Mouse (Mus musculus) lung, embryonic 14.5 days (tissue): ENCODE results near the gene Gsto2. TPM values are rescaled to one million over a fixed set of nuclear protein-coding genes. Genes with fewer than 3 reads are reported as not detected.

Experiments
- ATAC-seq: fragments of 200-750 bp; cut with Nextera tagmentation; 2 replicates; pipeline ENCODE4 v1.8.0; 2017; ENCODE audit warnings: mild to moderate bottlenecking, moderate TSS enrichment, moderate library complexity; ENCODE audit not compliant: insufficient read depth
- DNase-seq: peaks from one replicate; pipeline ENCODE4 v3.0.0-alpha.2; 2015
- H3K27ac ChIP-seq: fragments of 300-500 bp; sonication (generic); 2 replicates; pipeline ENCODE4 v1.5.1; 2014; ENCODE audit warnings: low read depth, mild to moderate bottlenecking, moderate library complexity
- H3K27me3 ChIP-seq: fragments of 300-500 bp; sonication (generic); 2 replicates; pipeline ENCODE4 v1.6.1; 2014; ENCODE audit warnings: low read length, control low read depth; ENCODE audit not compliant: insufficient read depth
- H3K36me3 ChIP-seq: fragments of 300-500 bp; sonication (generic); 2 replicates; pipeline ENCODE4 v1.6.1; 2014; ENCODE audit warnings: control low read depth; ENCODE audit not compliant: insufficient read depth
- H3K4me1 ChIP-seq: fragments of 300-500 bp; sonication (generic); 2 replicates; pipeline ENCODE4 v1.6.1; 2014; ENCODE audit warnings: antibody characterized with exemption, control low read depth; ENCODE audit not compliant: insufficient read depth
- H3K4me2 ChIP-seq: fragments of 300-500 bp; sonication (generic); 2 replicates; pipeline ENCODE4 v1.6.1; 2014; ENCODE audit warnings: mild to moderate bottlenecking
- H3K4me3 ChIP-seq: fragments of 300-500 bp; sonication (generic); 2 replicates; pipeline ENCODE4 v1.5.1; 2014; ENCODE audit warnings: low read depth, low read length
- H3K9ac ChIP-seq: fragments of 300-500 bp; sonication (generic); 2 replicates; pipeline ENCODE4 v1.6.1; 2014
- H3K9me3 ChIP-seq: fragments of 300-500 bp; sonication (generic); 2 replicates; pipeline ENCODE4 v1.6.1; 2016; ENCODE audit warnings: low read depth, low read length, control low read depth
- CTCF ChIP-seq: IDR thresholded peaks from 2 replicates; pipeline ENCODE4 v1.5.1; 2016; ENCODE audit warnings: antibody characterized with exemption, low read depth
- WGBS: fragments of 180-500 bp; shearing (Covaris S2); extraction: QIAGEN DNeasy Blood & Tissue Kit; methylation state at CpG from one replicate; pipeline ENCODE4 v1.1.7; 2014; 5-methylcytosine and 5-hydroxymethylcytosine counted together
- polyA plus RNA-seq: library from polyadenylated mRNA; unstranded; fragments of >200 nt; fragmentation: Nextera tagmentation; extraction: Ambion mirVana; gene quantifications from 2 replicates; pipeline ENCODE4 v1.2.1, GENCODE M21; 2014

The Gsto2 gene
- polyA plus RNA-seq, 1 experiment from 2014 or later, result 1.4 TPM

DNA sequence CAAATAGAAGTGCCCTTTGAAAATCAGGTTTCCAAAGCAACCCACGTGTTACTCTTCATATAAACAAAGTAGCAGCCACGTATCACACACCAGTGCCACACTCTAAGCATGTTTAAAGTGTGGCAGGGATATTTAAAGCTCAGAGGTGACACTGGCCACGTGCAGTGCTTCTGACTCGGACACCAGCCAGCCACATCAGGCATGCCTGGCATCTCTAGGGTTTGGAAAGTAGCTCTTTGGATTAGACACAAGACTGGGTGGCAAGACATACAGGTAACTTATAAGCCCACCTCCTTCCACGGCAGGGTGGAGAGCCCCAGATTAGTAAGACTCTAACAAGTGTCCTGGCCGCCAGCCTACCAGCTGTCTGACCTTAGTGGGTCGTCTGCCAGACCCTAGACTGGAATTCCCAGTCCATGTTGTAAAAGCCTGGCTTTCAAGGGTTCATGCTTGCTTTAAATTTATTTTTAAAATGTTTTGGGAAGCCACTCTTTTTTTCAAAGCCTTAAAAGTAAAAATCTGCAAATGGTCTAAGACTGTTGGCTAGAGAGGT, 19.9 kb downstream of the Gsto2 start:
- ATAC-seq (no peak), DNase-seq (no peak)
- 47% methylated on average over 7 of the region's 7 CpGs for WGBS

DNA sequence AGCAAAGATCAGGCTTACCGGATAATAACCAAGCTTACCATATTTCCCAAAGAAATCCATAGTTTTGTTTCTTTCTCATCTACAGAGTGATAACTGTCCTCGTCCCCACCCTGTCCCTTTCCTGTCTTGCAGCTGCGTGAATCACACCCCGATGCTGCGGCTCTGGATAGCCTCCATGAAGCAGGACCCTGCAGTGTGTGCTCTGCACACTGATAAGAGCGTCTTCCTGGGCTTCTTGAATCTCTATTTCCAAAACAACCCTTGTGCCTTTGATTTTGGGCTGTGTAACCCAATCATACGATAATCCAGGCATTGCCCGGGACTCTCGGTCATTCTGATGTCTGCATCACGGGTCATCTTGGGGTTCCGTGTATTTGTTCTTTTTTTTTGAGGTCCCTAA, 20.6 kb downstream of the Gsto2 start:
- H3K36me3 ChIP-seq, result no peaks in the 10 kb centered on the region
- H3K9ac ChIP-seq, result no peak overlapping the region; the same call in 1 of the 2 replicates
- H3K9me3 ChIP-seq, result no peaks in the 10 kb centered on the region
- no peaks in the 10 kb centered on the region for H3K27me3 ChIP-seq
- no peak for TF ChIP-seq CTCF
- H3K4me3 ChIP-seq, result no peak overlapping the region
- ATAC-seq (no peak), DNase-seq (no peak)
- H3K4me1 ChIP-seq, result peaks cover 24% of the 10 kb centered on the region
- no peak overlapping the region for H3K4me2 ChIP-seq
- H3K27ac ChIP-seq, result no peak overlapping the region
- WGBS, result 51% methylated on average over 11 of the region's 11 CpGs

More for the DNA sequence above, 19.9 kb downstream of the Gsto2 start:
- Histone ChIP-seq H3K27ac (no peak overlapping the region), H3K27me3 (no peaks in the 10 kb centered on the region), H3K4me3 (no peak overlapping the region), H3K4me1 (peaks cover 19% of the 10 kb centered on the region), H3K36me3 (no peaks in the 10 kb centered on the region), H3K9me3 (no peaks in the 10 kb centered on the region), H3K9ac (no peak overlapping the region), H3K4me2 (no peak overlapping the region)
- no peak for TF ChIP-seq CTCF

DNA sequence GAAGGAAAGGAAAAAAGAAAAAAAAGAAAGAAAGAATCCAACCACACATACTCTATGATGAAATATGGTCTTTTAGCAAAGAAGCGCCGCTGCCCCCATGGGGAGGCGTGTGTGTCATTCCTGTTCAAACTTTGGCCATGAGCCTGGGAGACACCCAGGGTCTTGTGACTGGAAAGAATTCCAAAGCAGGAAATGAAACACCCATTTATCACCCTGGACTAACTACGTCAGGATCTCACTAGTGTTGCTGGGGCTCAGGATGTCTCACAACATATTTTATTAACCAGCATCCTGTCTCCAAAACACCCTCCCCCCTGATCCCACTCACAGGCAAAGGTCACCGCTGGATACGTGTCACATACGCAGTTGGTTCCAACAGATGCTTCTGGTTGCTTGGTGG, 21.3 kb downstream of the Gsto2 start:
- ATAC-seq (peak; percentile 49), DNase-seq (peak; percentile 93)
- no peaks in the 10 kb centered on the region for H3K27me3 ChIP-seq
- H3K4me3 ChIP-seq, result no peak overlapping the region
- H3K4me2 ChIP-seq, result no peak overlapping the region
- H3K9me3 ChIP-seq, result no peaks in the 10 kb centered on the region
- TF ChIP-seq CTCF, result no peak
- 25% methylated on average over 7 of the region's 7 CpGs for WGBS
- H3K9ac ChIP-seq, result no peak overlapping the region
- peaks cover 31% of the 10 kb centered on the region for H3K4me1 ChIP-seq
- H3K36me3 ChIP-seq, result no peaks in the 10 kb centered on the region
- H3K27ac ChIP-seq, result no peak overlapping the region

DNA sequence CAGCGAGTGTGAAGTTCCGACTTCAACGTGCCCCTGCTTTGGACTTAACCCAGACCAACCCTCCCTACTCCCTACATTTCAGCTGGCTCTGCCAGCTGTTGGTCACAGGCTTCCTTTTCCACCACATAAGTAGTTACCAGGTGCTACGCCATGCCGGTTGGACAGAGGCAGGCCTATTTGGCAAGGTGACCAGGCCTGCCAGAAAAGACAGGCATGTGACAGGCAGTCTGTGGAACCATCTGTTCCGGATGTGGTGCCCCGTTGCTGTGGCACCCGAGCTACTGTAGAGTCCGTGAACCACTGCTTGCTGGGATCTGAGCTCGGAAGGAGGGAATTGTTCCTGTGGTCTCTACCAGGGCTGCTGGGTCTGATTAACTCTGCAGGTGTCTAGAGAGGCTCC, 22.1 kb downstream of the Gsto2 start:
- no peak for DNase-seq
- H3K27ac ChIP-seq, result no peak overlapping the region
- H3K4me3 ChIP-seq, result no peak overlapping the region
- H3K36me3 ChIP-seq, result no peaks in the 10 kb centered on the region
- no peak overlapping the region for H3K9ac ChIP-seq
- WGBS, result 82% methylated on average over 10 of the region's 10 CpGs
- peaks cover 38% of the 10 kb centered on the region for H3K4me1 ChIP-seq
- H3K27me3 ChIP-seq, result no peaks in the 10 kb centered on the region
- no peaks in the 10 kb centered on the region for H3K9me3 ChIP-seq
- ATAC-seq, result no peak
- TF ChIP-seq CTCF, result no peak
- H3K4me2 ChIP-seq, result no peak overlapping the region

DNA sequence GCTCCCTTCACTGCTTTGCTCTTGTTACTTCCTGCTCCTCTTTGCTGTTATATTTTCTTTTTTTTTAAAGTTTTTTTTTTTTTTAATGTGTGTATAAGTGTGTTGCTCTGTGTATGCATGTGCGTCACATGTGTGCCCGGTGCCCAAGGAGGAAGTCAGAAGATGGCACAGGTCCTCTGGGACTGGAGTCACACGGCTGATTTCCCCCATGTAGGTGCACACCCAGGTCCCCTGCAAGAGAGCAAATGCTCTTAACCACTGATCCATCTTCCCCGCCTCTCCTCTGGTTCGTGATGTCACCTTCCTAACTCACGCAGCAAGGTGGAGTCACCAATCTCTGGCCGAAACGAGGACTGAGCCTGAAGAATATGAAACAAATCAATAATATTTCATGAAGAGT, 22.7 kb downstream of the Gsto2 start:
- H3K4me3 ChIP-seq, result no peak overlapping the region
- H3K27ac ChIP-seq, result no peak overlapping the region
- no peak for ATAC-seq
- H3K9ac ChIP-seq, result no peak overlapping the region
- H3K36me3 ChIP-seq, result no peaks in the 10 kb centered on the region
- no peak for TF ChIP-seq CTCF
- no peaks in the 10 kb centered on the region for H3K27me3 ChIP-seq
- no peak for DNase-seq
- WGBS, result 90% methylated on average over 8 of the region's 8 CpGs
- H3K4me1 ChIP-seq, result peaks cover 40% of the 10 kb centered on the region
- no peak overlapping the region for H3K4me2 ChIP-seq
- no peaks in the 10 kb centered on the region for H3K9me3 ChIP-seq

DNA sequence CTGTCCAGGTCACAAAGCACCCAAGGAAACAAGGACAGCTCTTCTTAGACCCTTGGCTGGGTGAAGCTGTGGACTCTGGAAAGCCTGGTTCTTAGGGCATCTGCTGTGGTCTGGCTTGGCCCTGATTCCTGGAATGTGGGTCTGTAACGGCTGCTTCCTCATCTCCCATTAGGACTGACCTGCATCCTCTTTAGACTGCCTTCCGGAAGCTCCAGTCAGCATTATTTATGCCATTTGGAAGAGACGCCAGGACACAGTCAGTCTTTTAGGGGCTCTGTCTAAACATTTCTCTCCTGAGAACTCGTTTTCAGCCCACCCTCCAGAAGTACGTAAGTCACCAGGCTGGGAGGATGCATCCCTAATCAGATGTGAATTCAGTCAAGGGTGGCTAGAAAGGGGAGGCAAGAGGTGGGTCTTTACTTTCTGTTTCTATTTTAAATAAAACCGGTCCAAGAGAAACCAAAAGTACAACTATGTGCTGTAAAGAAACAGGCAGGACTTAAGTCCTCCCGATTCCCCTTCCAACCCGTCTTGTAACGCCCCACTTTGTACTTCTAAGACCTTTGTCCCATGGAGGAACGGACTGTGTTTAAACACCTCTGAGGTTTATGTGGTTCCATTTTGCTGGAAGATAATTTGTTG, 25.3 kb downstream of the Gsto2 start:
- peak; percentile 52; the same call in 1 of the 2 replicates for ATAC-seq
- Histone ChIP-seq H3K9ac (no peak overlapping the region; the same call in 1 of the 2 replicates), H3K9me3 (no peaks in the 10 kb centered on the region), H3K4me3 (no peak overlapping the region), H3K27ac (peak overlapping the region; percentile 79), H3K36me3 (peaks cover 16% of the 10 kb centered on the region), H3K4me2 (peak overlapping the region; percentile 36), H3K4me1 (peaks cover 37% of the 10 kb centered on the region), H3K27me3 (no peaks in the 10 kb centered on the region)
- TF ChIP-seq CTCF, result no peak
- WGBS, result 33% methylated on average over 10 of the region's 10 CpGs
- DNase-seq, result peak; percentile 74

DNA sequence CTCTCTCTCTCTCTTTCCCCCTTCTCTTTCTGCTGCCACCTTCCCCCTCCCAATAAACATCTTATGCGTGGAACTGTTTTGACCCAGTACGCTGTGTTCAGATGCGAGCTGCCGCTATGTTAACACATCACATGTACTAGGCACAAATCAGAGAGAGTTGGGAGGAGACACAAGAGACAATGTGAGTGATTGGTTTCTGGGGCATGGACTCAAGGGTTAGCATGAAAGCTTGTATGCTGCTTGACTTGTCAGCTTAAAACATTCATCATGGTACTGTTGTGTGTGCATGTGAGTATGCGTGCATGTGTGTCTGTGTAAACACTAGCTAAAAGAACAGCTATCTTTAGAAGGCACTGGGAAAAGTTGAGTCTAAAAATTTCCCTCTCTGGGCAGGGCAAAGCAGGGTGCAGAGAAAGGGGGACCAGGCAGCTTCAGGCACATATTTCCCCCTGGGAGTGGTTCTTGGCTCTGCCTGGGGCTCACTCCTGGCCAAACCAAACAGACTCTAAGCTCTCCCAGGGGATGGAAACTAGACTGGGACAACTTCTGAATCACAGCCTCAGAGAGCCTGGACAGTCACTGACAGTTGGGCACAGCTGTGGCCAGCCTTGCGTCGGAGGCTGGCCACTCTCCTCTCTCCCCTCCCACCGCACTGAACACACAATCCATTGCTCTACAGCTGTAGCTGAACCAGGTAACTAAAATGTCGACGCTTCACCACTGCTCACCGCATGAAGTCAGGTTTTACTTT, 26.4 kb downstream of the Gsto2 start:
- H3K4me2 ChIP-seq, result peak overlapping the region; percentile 36; the same call in 1 of the 2 replicates
- H3K27ac ChIP-seq, result peak overlapping the region; percentile 55
- H3K9ac ChIP-seq, result no peak overlapping the region
- ATAC-seq, result peak; percentile 57
- no peak overlapping the region for H3K4me3 ChIP-seq
- peaks cover 27% of the 10 kb centered on the region for H3K36me3 ChIP-seq
- no peak for TF ChIP-seq CTCF
- DNase-seq, result peak; percentile 71
- WGBS, result 50% methylated on average over 11 of the region's 11 CpGs
- H3K27me3 ChIP-seq, result no peaks in the 10 kb centered on the region
- H3K9me3 ChIP-seq, result no peaks in the 10 kb centered on the region
- peaks cover 31% of the 10 kb centered on the region for H3K4me1 ChIP-seq
